Mouse (Mus musculus): ENCODE measurements around the gene Wdr24.

- TF ChIP-seq CTCF (IDR thresholded peaks at IDR 0.05; ENCODE audit: insufficient read depth, low read length) (no peak), POLR2A (IDR thresholded peaks at IDR 0.05; ENCODE audit: borderline replicate concordance, extremely low read depth, low read depth, low read length) (no peak)
Observed at GRCm38 (mm10) chr17:25818851-25819780, 4.3 kb upstream of the Wdr24 start.
